Mouse (Mus musculus): ENCODE results near the gene Ifit3b. TPM values are rescaled to one million over a fixed set of nuclear protein-coding genes. Genes with fewer than 3 reads are reported as not detected.
"Not testable (repeated sequence)": the region's sequence is repeated elsewhere in the genome, so short reads cannot be mapped to it uniquely, and the experiment has no call there.

The Ifit3b gene
- total RNA-seq (2022) = 1 to 10 TPM; 1.4 to 1.8 (median 1.5) TPM

DNA sequence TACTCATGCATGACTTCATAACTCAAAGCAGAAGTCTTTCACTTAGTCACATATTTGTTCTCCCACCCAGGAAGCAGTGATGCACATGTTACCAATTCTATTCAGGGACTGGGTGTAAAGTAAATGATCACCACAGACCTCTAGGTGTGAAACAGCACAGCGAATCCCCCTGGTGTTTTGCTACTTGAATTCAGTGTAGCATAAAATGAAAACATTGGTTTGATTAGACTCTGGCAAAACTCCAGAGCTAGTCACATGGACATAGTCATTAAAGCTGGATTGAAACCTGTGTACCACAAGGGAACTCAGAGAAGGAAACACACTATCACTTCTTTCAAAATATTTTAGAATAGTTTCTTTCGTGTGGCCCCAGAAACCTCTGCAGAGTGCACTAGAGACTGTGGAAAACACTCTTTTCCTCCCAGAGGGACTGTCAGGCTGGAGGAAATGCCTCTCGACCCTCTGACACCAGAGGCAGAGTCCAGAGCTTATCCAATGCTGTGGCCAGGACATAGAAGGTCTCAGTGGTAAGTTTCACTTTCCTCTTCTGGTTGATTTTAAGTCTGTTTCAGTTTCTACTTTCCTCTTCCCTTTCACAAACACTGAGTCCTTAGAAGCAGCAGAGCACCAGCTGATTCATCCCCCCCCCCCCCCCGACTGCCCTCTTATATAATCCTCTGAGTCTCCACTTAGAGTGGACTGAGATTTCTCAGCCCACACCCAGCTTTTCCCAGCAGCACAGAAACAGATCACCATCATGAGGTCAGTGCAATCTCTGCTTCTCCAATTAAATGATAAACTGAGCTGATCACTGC, at the start of gene Ifit3b:
Gene Ifit3b (plus strand): TSS at position 734 of the 815 bp plus-strand sequence.
- DNase-seq (ENCODE audit: low spot score) = peak; percentile 71

DNA sequence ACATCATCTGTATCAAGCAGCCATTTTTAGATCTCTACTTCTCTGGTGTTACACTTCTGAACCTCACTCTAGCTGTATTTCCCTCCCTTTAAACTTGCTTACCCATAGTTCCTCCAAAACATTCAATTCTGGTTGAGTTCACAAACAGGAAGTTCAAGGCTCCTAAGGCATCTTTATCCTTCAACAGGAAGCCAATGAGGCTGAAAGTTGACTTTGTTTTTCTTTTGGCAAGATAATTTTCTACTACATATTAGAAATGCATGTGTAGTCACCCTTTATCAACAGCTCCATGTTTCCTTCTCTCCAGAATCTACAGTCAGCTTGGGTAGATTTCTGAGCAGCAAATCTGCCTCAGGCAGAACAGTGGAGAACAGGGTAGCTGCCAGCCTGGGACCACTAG, 45.2 kb upstream of the Ifit3b start:
- DNase-seq (ENCODE audit: low spot score) = no peak

DNA sequence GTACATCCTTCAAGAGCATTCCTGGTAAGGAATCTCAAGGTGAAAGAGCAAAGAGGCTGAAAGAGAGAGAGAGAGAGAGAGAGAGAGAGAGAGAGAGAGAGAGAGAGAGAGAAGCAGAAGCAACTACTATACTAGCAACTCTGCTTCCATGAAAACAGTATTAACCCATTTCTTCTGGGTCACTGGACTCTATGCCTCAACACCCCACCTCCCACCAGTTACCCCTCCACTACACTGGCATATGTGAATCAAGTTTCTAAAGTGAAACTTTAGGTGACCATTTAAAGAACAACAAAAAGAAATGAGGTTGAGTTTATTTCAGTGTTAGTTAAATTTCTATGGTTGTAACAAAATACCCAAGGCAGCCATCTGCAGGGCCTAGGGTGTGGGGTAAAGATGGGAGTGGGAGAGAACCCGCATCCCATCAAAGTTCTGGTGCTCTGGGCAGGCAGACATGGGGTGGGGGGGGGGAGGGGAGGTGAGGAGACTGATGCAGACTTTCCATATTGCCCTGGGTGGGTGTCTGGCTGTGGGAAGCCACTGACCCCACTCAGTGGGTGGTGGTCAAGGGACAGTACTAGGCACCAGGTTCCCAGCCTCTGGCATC, 41.5 kb upstream of the Ifit3b start:
- DNase-seq (ENCODE audit: low spot score) = no peak

DNA sequence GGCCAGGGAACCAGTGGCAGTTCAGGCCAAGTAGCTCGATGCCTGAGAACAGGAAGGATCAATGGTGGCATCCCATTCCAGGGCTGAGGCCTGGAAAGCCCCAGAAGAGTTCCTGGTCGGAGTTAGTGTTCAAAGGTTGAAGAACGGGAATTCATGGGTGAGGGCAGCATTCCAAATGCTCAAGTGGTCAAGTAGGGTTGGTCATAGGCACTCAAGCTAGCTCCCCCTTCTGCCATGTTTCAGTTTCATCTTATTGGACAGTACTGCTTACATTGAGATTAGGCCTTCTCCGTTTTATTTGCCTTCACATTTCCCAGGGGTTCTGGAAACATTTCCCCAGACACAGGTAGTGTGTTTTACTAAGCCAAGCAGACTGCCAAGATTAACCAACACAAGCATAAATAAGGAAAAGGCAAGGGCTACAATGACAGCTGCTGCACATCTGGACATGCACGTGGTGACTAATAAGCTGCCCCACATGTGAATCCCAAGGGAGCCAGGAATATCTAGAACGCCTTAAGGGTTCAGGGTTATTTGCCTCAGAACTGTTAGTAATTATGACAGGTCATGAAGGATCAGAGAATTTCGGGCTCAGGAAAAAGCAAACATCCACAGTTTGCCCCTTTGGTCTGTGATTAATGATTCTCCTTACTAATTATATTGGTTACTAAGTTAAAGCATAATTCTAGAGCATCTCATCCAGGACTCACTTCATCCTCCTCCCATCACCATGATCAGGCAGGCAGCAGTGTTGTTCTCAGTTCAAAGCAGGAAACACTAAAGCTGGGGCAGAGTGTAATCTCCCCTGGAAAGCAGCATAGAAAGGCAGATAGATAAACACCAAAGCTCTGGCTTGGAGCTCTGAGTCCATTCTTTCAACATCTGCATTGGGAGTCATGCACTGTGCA, 38.5 kb upstream of the Ifit3b start:
- no peak for DNase-seq (ENCODE audit: low spot score)

DNA sequence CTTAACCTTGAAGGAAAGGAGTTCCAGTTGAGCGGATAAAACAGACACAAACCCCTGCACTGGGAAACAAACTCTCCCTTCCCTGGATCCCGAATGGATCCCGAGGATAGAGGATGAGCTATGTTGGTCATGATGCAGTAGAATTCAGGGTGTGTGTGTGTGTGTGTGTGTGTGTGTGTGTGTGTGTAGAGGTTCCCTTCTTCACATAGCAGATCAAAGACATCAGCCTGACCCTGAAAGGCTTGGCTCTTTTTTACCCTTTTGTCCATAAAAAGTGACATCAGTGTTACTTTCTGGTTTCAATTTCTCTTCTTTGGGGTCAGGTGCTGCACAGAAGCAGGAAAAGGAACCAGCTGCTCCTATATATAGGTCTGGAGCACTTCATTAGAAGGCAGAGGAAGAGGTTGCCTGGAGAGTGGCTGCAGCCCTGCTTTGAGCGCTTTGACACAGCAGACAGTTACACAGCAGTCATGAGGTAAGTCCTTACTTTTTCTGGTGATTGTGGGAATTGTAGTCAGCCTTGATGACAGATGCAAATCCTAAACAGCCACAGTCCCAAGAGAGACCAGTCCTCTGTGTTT, 37.8 kb upstream of the Ifit3b start:
- DNase-seq (ENCODE audit: low spot score) = no peak

DNA sequence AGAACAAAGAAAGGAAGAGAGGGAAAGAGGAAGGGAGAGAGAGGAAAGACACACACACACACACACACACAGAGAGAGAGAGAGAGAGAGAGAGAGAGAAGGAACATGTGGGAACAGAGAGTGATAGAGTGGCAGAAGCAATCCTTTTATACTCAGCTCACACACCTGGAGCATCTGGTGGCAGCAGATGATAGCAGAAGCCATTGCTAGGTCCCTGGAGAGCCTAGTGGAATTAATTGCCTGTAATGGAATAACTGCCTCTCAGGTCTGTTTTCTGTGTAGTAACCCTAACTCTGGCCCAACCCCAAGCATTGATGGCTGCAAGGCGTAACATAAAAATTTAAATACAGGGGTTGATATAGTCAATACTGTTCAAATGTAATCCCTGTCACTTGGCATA, 36.7 kb upstream of the Ifit3b start:
- no peak for DNase-seq (ENCODE audit: low spot score)

DNA sequence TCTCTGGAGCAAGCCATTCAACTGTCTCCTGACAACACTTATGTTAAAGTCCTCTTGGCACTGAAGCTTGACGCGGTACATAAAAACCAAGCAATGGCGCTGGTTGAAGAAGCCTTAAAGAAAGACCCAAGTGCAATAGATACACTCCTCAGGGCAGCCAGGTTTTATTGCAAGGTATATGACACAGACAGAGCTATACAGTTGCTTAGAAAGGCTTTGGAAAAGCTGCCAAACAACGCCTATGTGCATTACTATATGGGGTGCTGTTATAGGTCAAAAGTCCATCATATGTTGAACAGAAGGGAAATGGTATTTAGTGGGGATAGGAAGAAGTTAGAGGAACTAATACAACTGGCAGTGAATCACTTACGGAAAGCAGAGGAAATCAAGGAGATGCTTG, 34.1 kb upstream of the Ifit3b start:
- DNase-seq (ENCODE audit: low spot score) = no peak

DNA sequence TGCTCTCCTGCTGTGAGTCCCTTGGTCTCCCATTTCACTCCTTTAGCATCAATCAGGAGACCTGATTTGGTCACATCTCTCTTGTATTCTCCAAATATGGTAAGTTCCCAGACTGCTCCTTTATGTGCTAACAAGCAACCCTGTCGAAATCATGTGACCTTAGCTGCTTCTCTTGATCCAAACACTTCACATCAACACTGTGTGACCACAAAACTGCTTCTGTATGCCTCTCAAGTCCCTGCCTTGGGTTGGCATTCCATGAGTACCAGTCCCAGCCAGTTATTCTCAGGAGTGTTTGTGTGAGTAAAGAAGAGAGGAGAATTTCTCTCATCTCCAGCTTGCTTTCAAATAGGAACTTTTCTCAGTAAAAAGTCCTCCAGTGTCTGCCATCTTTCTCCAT, 30.6 kb upstream of the Ifit3b start:
- no peak for DNase-seq (ENCODE audit: low spot score)

DNA sequence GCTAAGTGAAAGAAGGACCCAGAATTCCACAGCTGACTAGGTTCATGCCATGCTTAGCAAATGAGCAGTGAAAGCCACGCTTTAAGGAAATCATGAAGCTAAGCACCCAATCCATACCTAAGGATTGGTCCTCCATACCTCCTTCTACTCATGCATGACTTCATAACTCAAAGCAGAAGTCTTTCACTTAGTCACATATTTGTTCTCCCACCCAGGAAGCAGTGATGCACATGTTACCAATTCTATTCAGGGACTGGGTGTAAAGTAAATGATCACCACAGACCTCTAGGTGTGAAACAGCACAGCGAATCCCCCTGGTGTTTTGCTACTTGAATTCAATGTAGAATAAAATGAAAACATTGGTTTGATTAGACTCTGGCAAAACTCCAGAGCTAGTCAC, 25.1 kb upstream of the Ifit3b start:
- DNase-seq (ENCODE audit: low spot score) = not testable (repeated sequence)

DNA sequence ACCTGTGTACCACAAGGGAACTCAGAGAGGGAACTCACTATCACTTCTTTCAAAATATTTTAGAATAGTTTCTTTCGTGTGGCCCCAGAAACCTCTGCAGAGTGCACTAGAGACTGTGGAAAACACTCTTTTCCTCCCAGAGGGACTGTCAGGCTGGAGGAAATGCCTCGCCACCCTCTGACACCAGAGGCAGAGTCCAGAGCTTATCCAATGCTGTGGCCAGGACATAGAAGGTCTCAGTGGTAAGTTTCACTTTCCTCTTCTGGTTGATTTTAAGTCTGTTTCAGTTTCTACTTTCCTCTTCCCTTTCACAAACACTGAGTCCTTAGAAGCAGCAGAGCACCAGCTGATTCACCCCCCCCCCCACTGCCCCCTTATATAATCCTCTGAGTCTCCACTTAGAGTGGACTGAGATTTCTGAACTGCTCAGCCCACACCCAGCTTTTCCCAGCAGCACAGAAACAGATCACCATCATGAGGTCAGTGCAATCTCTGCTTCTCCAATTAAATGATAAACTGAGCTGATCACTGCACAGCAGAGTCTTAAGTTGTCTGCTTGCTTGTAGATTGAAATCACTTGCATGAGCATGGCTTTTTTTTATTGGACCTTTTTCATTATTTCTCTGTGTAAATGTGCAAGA, 24.5 kb upstream of the Ifit3b start, which contains the start of gene Ifit3:
Gene Ifit3 (plus strand): TSS at position 406 of the 641 bp plus-strand sequence.
- peak; percentile 35 for DNase-seq (ENCODE audit: low spot score)

DNA sequence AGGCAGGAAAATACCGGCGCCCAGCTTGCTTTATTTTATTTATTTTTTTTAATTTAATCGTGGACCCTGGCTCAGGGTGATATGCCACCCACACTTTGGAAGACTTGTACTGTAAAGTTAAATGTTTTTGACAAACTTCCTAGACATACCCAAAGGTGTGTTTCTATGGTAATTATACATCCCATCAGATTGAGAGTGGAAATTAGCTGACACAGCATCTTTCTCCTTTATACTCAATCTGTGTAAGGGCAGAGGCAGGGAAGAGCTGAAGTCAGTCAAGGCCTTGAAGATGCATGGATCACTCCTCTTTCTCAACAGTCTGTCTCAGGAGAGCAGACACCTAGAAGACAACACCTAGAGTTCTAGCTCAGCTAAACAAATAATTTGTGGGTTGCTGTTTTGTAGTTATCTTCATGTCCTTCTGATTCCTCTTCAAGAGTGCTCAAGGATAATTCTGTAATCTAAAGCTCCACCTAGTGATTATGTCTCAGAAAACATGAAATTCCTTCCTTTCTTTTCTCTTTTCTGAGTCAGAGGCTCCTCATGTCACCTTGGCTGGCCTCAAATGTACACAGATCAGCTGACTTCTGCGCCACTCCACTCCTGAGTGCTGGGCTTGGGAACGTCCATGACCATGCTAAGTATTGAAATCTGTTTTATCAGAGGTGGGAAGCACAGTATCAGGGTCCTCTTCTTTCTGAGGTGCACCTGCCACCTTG, 21.9 kb upstream of the Ifit3b start:
- not testable (repeated sequence) for DNase-seq (ENCODE audit: low spot score)

DNA sequence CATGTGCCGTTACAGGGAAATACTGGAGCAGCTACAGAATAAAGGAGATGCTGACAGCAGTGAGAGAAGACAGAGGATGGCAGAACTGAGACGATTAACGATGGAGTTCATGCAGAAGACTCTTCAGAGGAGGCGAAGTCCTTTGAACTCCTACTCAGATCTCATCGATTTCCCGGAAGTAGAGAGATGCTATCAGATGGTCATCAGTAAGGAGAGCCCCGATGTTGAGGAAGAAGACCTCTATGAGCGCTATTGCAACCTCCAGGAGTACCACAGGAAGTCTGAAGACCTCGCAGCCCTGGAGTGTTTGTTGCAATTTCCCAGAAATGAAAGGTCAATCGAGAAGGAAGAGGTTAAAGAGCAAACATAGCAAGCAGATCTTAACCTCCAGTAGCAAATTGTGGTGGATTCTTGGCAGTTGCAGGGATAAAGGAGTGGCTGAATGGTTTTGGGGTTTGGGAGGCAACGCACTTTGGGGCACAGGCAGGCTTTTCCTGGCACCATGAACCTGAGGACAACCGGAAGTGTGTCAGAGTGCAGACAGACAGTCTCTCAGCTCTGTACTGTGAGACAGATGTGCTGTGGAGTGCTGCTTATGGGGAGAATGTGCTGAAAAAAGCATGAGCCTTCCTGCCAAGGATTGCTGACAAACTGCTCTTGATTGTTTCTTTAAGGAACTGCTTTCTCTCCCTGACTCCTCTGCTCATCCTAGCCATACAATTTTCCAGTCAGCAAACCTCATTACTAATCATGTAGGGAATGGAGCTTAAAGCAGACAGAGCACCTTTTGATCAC, 19.7 kb upstream of the Ifit3b start:
- not testable (repeated sequence) for DNase-seq (ENCODE audit: low spot score)

DNA sequence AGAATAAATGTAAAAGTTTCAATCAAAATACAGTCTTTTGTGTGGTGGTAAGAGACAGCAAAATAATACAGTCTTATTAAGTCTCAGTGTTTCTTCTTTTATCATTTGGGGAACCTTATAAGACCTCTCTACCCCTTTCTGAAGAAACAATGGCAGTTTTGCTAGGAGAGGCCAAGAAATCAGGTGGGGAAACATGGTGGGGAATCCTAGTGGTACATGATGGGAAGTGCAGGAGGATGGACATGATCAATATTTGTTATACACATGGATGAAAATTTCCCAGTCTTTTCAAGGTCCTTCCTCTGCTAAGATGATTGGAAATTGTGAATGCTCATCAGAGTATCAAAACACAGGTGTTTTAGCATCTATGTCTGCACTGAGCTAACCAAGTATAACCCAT, 18.8 kb upstream of the Ifit3b start:
- DNase-seq (ENCODE audit: low spot score) = no peak

DNA sequence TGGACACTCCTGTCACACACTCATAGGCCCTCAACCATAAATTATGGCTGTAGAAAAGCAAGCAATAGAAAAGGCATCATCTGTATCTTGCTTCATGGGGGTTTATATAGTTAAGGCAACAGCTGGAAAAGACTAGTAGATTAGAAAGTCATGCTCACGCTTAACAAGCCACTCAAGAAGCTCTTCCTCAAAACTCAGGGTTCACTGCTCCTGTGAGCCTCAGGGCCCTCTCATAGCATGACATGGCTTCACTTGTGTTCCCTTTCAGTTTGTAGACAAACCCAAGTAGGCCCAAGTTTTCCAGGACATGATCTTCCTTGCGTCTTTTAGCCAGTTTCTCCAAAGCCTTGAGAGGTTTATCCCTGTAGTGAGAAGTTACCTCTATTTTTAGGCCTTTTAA, 14.3 kb upstream of the Ifit3b start:
- no peak for DNase-seq (ENCODE audit: low spot score)

DNA sequence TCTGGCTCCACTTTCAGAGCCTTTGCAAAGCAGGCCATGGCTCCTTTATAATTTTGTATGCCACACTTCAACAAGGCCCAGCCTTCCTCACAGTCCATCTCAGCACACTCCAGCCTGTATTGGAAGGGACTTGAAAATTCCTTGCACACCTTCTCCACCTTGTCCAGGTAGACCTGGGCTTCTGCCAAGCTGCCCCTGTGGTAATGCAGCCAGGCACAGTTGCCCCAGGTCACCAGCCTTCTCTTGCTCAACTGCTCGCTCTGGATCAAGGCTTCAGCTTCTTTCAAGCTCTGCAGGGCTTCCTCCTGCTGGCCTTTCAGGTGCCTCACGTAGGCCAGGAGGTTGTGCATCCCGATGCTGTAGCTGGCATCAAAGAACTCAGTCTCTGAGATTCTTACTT, 13.2 kb upstream of the Ifit3b start:
- not testable (repeated sequence) for DNase-seq (ENCODE audit: low spot score)

DNA sequence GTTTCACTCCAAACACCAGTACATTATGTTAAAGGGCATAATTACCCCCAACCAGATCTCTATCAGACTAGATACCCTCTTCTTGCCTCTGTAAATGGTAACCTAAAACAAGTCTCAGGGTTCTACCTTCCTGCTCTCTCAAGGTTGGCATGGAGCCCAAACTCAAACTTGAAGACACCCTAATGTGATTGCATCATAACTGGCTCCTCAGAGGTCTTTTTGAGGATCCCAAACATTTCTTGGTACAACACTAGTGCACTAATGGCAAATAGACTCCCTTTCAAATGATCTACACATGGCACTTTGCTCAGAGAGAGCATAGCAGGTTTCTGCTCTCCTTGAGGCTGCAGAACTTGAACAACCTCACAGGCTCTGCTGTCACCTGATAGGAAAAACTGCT, 11.0 kb upstream of the Ifit3b start:
- DNase-seq (ENCODE audit: low spot score) = no peak

DNA sequence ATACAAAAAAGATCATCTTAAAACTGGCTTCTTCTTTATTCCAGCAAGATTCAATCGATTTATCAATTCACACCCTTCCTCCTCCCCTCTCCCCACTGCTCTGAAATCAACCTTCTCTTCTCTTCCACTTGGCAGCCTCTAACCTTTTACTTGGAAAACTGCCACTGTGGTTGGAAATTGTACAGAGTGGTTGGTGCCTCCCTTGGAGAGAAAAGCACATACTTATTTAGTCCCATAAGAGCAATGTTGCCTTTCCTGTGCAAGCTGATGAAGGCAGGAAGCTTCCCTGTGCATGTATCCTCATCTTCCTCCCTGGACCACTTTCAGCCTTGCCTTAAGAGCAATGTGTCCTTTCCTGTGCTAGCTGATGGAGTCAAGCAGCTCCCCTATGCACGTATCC, 9.4 kb upstream of the Ifit3b start:
- peak; percentile 81 for DNase-seq (ENCODE audit: low spot score)

DNA sequence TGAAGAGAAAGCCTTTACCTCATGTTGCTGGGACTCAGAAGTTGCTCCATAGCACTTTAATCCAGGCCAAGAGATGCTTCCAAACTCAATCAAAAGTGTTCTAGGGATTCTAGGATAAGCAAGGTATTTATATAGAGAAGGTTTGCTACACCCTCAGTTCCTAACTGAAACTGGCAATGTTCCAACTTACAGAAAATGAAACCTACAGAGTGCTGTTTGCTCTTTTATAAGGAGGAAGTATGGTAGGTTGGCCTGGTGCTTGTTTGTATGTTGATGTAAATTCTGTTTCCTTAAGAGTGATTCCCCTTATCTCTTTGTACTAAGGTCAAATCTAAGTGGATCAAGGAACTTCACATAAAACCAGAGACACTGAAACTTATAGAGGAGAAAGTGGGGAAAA, 8.5 kb upstream of the Ifit3b start:
- not testable (repeated sequence) for DNase-seq (ENCODE audit: low spot score)

DNA sequence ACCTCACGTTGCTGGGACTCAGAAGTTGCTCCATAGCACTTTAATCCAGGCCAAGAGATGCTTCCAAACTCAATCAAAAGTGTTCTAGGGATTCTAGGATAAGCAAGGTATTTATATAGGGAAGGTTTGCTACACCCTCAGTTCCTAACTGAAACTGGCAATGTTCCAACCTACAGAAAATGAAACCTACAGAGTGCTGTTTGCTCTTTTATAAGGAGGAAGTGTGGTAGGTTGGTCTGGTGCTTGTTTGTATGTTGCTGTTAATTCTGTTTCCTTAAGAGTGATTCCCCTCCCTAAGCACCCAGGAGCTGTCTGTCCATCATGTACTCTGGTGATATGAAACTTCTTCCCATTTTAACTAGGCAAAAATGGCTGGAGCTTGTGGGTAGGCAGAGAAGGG, 5.9 kb upstream of the Ifit3b start, which contains the start of gene Ifit1bl1:
Gene Ifit1bl1 (minus strand): TSS at position 69 of the 400 bp plus-strand sequence.
- not testable (repeated sequence) for DNase-seq (ENCODE audit: low spot score)

DNA sequence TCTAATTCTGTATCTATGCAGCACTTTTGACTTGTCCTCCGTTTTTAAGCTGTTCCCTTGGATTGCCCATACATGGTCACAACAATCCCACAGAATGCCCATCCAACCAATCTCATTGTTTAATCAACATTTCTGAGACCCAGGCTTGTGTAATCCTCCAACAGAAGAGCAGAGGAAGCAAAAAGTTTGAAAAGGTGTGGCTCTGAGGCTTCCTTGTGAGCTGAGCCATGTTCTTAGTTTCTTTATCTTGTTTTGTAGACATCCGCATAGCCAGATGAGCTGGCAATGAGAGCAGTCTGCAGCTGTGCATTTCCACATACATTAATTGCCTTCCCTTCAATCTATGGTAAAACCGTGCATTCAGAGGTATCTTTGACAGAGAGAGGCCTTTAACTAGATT, 2.3 kb upstream of the Ifit3b start:
- no peak for DNase-seq (ENCODE audit: low spot score)
